Mouse (Mus musculus): ENCODE measurements around the gene Dnah3.
A peak's percentile ranks its signal among the peaks of the same experiment; 100 is the strongest.

The Dnah3 gene

GRCm38 (mm10) chr7:120095180-120095579, at the start of gene Dnah3:
TSS of gene Dnah3 (minus strand) at chr7:120095280.
- no peak for DNase-seq

- DNase-seq, result no peak
Measured at GRCm38 (mm10) chr7:120142743-120143142, 47.7 kb upstream of the Dnah3 start.

GRCm38 (mm10) chr7:120128951-120129350, 33.9 kb upstream of the Dnah3 start:
- DNase-seq, result no peak

GRCm38 (mm10) chr7:120127686-120128059, 32.6 kb upstream of the Dnah3 start:
- DNase-seq, result peak; percentile 6

- no peak for DNase-seq
Measured at GRCm38 (mm10) chr7:120126976-120127685, 32.1 kb upstream of the Dnah3 start.

- DNase-seq, result peak; percentile 93
Measured at GRCm38 (mm10) chr7:120124844-120125243, 29.8 kb upstream of the Dnah3 start.

GRCm38 (mm10) chr7:120123776-120124175, 28.7 kb upstream of the Dnah3 start:
- no peak for DNase-seq

- no peak for DNase-seq
Measured at GRCm38 (mm10) chr7:120117529-120117928, 22.4 kb upstream of the Dnah3 start.

- DNase-seq, result no peak
Measured at GRCm38 (mm10) chr7:120116976-120117375, 21.9 kb upstream of the Dnah3 start.

- no peak for DNase-seq
Measured at GRCm38 (mm10) chr7:120109676-120110075, 14.6 kb upstream of the Dnah3 start.

GRCm38 (mm10) chr7:120106356-120106755, 11.3 kb upstream of the Dnah3 start:
- no peak for DNase-seq

GRCm38 (mm10) chr7:120104975-120105374, 9.9 kb upstream of the Dnah3 start:
- DNase-seq, result no peak

GRCm38 (mm10) chr7:120103019-120103567, 8.0 kb upstream of the Dnah3 start:
- DNase-seq, result peak; percentile 38

- DNase-seq, result peak; percentile 94
Measured at GRCm38 (mm10) chr7:120102164-120102972, 7.3 kb upstream of the Dnah3 start, which contains the start of gene Tmem159. TSS of gene Tmem159 (plus strand) at chr7:120102353.

GRCm38 (mm10) chr7:120098403-120098802, 3.3 kb upstream of the Dnah3 start:
- peak; percentile 82 for DNase-seq

GRCm38 (mm10) chr7:120097845-120098244, 2.8 kb upstream of the Dnah3 start:
- peak; percentile 87 for DNase-seq

- DNase-seq, result no peak
Measured at GRCm38 (mm10) chr7:120094216-120094615, 864 bp downstream of the Dnah3 start.

- DNase-seq, result peak; percentile 31
Measured at GRCm38 (mm10) chr7:120093033-120093432, 2.0 kb downstream of the Dnah3 start.

GRCm38 (mm10) chr7:120080177-120080576, 14.9 kb downstream of the Dnah3 start:
- no peak for DNase-seq

GRCm38 (mm10) chr7:120069164-120069563, 25.9 kb downstream of the Dnah3 start:
- DNase-seq, result peak; percentile 60

GRCm38 (mm10) chr7:120068114-120068513, 27.0 kb downstream of the Dnah3 start:
- no peak for DNase-seq

GRCm38 (mm10) chr7:120064045-120064444, 31.0 kb downstream of the Dnah3 start:
- DNase-seq, result no peak

GRCm38 (mm10) chr7:120055479-120055878, 39.6 kb downstream of the Dnah3 start:
- no peak for DNase-seq

GRCm38 (mm10) chr7:120054016-120054415, 41.1 kb downstream of the Dnah3 start:
- no peak for DNase-seq
